Mouse (Mus musculus) limb, embryonic 10.5 days (tissue): ENCODE results near the gene Crygn. TPM values are rescaled to one million over a fixed set of nuclear protein-coding genes. Genes with fewer than 3 reads are reported as not detected.
A peak's percentile ranks its signal among the peaks of the same experiment; 100 is the strongest.
"Not testable (repeated sequence)": the region's sequence is repeated elsewhere in the genome, so short reads cannot be mapped to it uniquely, and the experiment has no call there.

Experiments
- DNase-seq: peaks from one replicate; pipeline ENCODE4 v3.0.0-alpha.2; 2017; ENCODE audit warnings: low spot score
- H3K27ac ChIP-seq: fragments of 300-500 bp; sonication (generic); 2 replicates; pipeline ENCODE4 v1.5.1; 2016; ENCODE audit warnings: mild to moderate bottlenecking
- H3K27me3 ChIP-seq: fragments of 300-500 bp; sonication (generic); 2 replicates; pipeline ENCODE4 v1.6.1; 2016; ENCODE audit warnings: low read depth, mild to moderate bottlenecking; ENCODE audit not compliant: poor library complexity, severe bottlenecking
- H3K36me3 ChIP-seq: fragments of 300-500 bp; sonication (generic); 2 replicates; pipeline ENCODE4 v1.6.1; 2016; ENCODE audit warnings: mild to moderate bottlenecking, moderate library complexity
- H3K4me1 ChIP-seq: fragments of 300-500 bp; sonication (generic); 2 replicates; pipeline ENCODE4 v1.6.1; 2016
- H3K4me3 ChIP-seq: fragments of 300-500 bp; sonication (generic); 2 replicates; pipeline ENCODE4 v1.5.1; 2016; ENCODE audit warnings: mild to moderate bottlenecking, moderate library complexity
- H3K9me3 ChIP-seq: fragments of 300-500 bp; sonication (generic); replicated peaks from 2 replicates; pipeline ENCODE4 v1.6.1; 2016; ENCODE audit warnings: mild to moderate bottlenecking
- WGBS: fragments of 180-500 bp; shearing (Covaris S2); methylation state at CpG from one replicate; pipeline ENCODE4 v1.1.7; 2016; 5-methylcytosine and 5-hydroxymethylcytosine counted together
- polyA plus RNA-seq: library from polyadenylated mRNA; unstranded; fragments of >200 nt; fragmentation: Nextera tagmentation; extraction: Ambion mirVana; gene quantifications from 2 replicates; pipeline ENCODE4 v1.2.1, GENCODE M21; 2016

Crygn gene
- polyA plus RNA-seq, 1 experiment from 2014 or later = 1.1 TPM

GRCm38 (mm10) chr5:24778082-24778842 is 20.5 kb upstream of the Crygn start:
- Histone ChIP-seq H3K4me3 (peak overlapping the region; percentile 14; the same call in 1 of the 2 replicates), H3K27ac (no peak overlapping the region), H3K27me3 (peaks cover 21% of the 10 kb centered on the region), H3K9me3 (no peaks in the 10 kb centered on the region), H3K4me1 (peaks cover 7% of the 10 kb centered on the region), H3K36me3 (no peaks in the 10 kb centered on the region)
- WGBS = 25% methylated on average over 17 of the region's 17 CpGs
- no peak for DNase-seq

GRCm38 (mm10) chr5:24776681-24777080 is 18.9 kb upstream of the Crygn start:
- DNase-seq = no peak
- 70% methylated on average over 4 of the region's 4 CpGs for WGBS
- no peak overlapping the region for H3K27ac ChIP-seq

DNA sequence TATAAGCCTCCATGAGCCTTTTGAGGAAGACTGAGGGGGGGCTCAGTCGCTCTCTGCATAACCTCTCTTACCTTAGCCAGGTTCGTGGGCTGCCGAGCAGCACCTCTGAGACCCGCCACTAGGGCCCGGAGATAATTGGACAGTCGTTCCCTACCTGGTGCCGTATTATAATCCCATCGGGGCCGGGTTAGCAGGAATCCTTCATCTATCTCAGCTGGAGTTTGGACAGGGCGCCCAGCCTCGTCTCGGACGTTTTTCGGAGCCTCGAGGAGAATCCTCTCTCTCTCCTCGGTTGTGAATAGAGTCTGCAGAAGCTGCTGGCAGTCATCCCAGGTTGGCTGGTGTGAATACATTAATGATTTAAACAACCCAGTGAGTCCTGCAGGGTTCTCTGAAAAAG is 16.7 kb upstream of the Crygn start:
- not testable (repeated sequence) for H3K4me3 ChIP-seq, H3K4me1 ChIP-seq, DNase-seq, H3K27ac ChIP-seq, H3K36me3 ChIP-seq, H3K9me3 ChIP-seq
- peaks cover 18% of the 10 kb centered on the region for H3K27me3 ChIP-seq
- 96% methylated on average over 16 of the region's 16 CpGs for WGBS

More at GRCm38 (mm10) chr5:24776681-24777080, 18.9 kb upstream of the Crygn start:
- Histone ChIP-seq H3K4me3 (no peak overlapping the region), H3K27me3 (peaks cover 21% of the 10 kb centered on the region), H3K36me3 (no peaks in the 10 kb centered on the region), H3K4me1 (peaks cover 7% of the 10 kb centered on the region), H3K9me3 (no peaks in the 10 kb centered on the region)

- H3K27me3 ChIP-seq = peaks cover 8% of the 10 kb centered on the region; the same call in 1 of the 2 replicates
- no peak overlapping the region for H3K4me3 ChIP-seq
- no peak for DNase-seq
- H3K36me3 ChIP-seq = no peaks in the 10 kb centered on the region
- H3K4me1 ChIP-seq = peaks cover 40% of the 10 kb centered on the region
- WGBS = 66% methylated on average over 3 of the region's 3 CpGs
- no peak overlapping the region for H3K27ac ChIP-seq
- H3K9me3 ChIP-seq = no peaks in the 10 kb centered on the region
Measured at GRCm38 (mm10) chr5:24756931-24757330, 877 bp downstream of the Crygn start.

GRCm38 (mm10) chr5:24752175-24752498 is 5.7 kb downstream of the Crygn start:
- Histone ChIP-seq H3K27ac (peak overlapping the region; percentile 95), H3K4me3 (peak overlapping the region; percentile 68)
- 2% methylated on average over 2 of the region's 2 CpGs for WGBS

GRCm38 (mm10) chr5:24751305-24752174 is 6.3 kb downstream of the Crygn start:
- peak overlapping the region; percentile 68 for H3K4me3 ChIP-seq
- 3% methylated on average over 25 of the region's 25 CpGs for WGBS
- H3K4me1 ChIP-seq = peaks cover 66% of the 10 kb centered on the region
- no peaks in the 10 kb centered on the region for H3K27me3 ChIP-seq
- H3K36me3 ChIP-seq = no peaks in the 10 kb centered on the region
- peak overlapping the region; percentile 95 for H3K27ac ChIP-seq
- H3K9me3 ChIP-seq = no peaks in the 10 kb centered on the region
- DNase-seq = peak; percentile 66

More at GRCm38 (mm10) chr5:24752175-24752498, 5.7 kb downstream of the Crygn start:
- H3K36me3 ChIP-seq = no peaks in the 10 kb centered on the region
- H3K27me3 ChIP-seq = no peaks in the 10 kb centered on the region
- peaks cover 65% of the 10 kb centered on the region for H3K4me1 ChIP-seq
- H3K9me3 ChIP-seq = no peaks in the 10 kb centered on the region
- DNase-seq = no peak

DNA sequence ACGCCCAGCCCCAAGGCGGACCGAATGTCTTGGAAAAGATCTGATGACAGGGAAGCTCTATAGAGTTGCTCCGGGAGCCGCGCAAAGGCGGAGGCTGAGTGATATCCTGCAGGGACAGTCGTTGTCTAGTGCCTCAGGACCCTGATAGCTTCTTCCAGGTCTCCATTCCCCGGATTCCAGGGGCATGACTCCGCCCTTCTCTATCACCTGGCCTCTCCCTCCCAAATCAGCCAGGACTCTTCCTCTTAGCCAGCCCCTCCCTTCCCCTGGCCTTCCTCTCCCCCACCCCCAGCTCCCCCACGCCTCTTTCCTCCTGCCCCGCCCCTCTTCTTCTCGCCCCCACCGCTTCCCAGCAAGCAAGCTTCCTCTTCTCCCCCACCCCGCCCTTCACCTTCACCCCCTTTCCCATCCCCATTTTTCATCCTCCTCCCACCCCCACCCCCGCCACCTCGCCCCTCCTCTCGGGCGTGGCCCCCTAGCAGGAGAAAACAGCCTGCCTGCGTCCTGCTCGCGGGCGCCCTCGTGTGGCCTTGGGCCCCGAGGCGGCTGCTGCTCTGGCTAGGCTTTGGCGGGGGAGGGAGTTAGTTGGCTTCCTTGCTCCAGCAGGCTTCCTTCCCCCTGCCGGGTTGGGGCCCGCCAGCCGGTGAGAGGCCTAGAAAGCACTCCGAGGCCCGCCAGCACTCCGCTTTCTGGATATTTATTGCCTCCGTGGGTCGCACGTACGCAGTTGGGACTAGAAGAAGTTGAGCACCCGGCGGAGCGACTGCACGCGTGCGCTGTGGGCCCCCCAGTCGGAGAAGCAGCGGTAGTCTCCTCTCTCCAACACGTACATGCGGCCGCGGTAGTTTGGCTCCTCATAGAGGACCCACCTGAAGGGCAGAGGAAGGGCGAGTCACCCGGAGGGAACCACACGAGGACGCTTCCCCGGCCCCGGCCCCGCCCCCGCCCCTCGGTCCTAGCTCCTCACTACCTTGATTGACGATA is 7.2 kb downstream of the Crygn start:
- WGBS = 1% methylated on average over 59 of the region's 59 CpGs
- H3K36me3 ChIP-seq = no peaks in the 10 kb centered on the region
- H3K4me3 ChIP-seq = peak overlapping the region; percentile 68
- H3K27me3 ChIP-seq = no peaks in the 10 kb centered on the region
- H3K9me3 ChIP-seq = no peaks in the 10 kb centered on the region
- H3K4me1 ChIP-seq = peaks cover 60% of the 10 kb centered on the region
- DNase-seq = peak; percentile 99
- peak overlapping the region; percentile 95 for H3K27ac ChIP-seq

DNA sequence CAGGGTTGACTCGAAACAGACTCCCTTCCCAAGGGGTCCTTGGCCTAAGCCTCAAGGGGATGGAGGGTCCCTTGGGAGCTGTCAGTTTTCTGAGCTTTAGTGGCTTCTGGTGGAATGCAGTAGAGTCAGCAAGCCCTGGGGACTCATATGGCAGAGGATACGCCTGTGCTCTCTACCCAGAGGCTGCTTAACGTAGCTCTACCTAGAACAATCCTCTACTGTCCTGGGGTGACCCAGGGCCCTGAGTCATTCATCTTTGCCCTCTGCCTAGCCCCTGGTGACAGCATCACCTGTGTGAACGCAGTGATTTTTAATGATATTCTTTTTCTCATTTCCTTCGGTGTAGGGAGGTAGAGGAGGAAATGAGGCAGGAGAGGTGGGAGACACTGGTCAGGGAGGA is 8.1 kb downstream of the Crygn start:
- peak; percentile 35 for DNase-seq
- Histone ChIP-seq H3K27me3 (no peaks in the 10 kb centered on the region), H3K9me3 (no peaks in the 10 kb centered on the region), H3K4me3 (peak overlapping the region; percentile 68), H3K36me3 (no peaks in the 10 kb centered on the region), H3K4me1 (peaks cover 53% of the 10 kb centered on the region), H3K27ac (peak overlapping the region; percentile 95)
- 56% methylated on average over 5 of the region's 5 CpGs for WGBS

- Histone ChIP-seq H3K4me1 (peaks cover 48% of the 10 kb centered on the region), H3K27ac (peak overlapping the region; percentile 42), H3K9me3 (no peaks in the 10 kb centered on the region), H3K27me3 (no peaks in the 10 kb centered on the region), H3K36me3 (no peaks in the 10 kb centered on the region), H3K4me3 (no peak overlapping the region)
- no peak for DNase-seq
- WGBS = 8% methylated on average over 6 of the region's 6 CpGs
Measured at GRCm38 (mm10) chr5:24747533-24747932, 10.3 kb downstream of the Crygn start.

- WGBS = 94% methylated on average over 10 of the region's 10 CpGs
- Histone ChIP-seq H3K9me3 (no peaks in the 10 kb centered on the region), H3K27me3 (no peaks in the 10 kb centered on the region), H3K36me3 (no peaks in the 10 kb centered on the region), H3K4me1 (peaks cover 36% of the 10 kb centered on the region), H3K4me3 (no peak overlapping the region), H3K27ac (no peak overlapping the region)
- no peak for DNase-seq
Measured at GRCm38 (mm10) chr5:24743956-24744355, 13.9 kb downstream of the Crygn start.

GRCm38 (mm10) chr5:24741172-24741885 is 16.5 kb downstream of the Crygn start:
- WGBS = 66% methylated on average over 15 of the region's 15 CpGs
- Histone ChIP-seq H3K4me3 (no peak overlapping the region), H3K36me3 (no peaks in the 10 kb centered on the region), H3K9me3 (no peaks in the 10 kb centered on the region), H3K27ac (peak overlapping the region; percentile 76), H3K27me3 (no peaks in the 10 kb centered on the region), H3K4me1 (peaks cover 21% of the 10 kb centered on the region)
- peak; percentile 68 for DNase-seq
